ENCODE assay signal across 8 mouse cellular contexts in the genomic region with DNA sequence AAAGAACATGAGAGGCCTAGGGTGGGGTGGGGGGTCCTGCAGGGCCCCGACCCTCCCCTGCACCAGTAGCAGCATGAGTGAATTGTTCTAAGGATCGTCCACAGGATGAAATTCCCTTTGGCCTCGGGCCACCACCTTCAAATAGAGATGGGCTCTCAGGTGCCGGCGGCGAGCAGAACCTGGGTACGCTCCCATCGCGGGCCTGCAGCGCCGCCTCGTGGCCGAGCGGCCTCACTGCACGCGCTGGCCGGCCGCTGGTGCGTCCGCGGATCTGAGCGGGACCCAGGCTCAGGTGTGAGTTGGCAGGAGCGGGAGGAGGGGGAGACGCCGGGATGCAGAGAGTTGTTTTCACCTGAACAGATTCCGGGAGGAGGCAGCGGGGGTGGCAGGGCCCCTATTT. TPM values are rescaled to one million over a fixed set of nuclear protein-coding genes. Genes with fewer than 3 reads are reported as not detected.
A peak's percentile ranks its signal among the peaks of the same experiment; 100 is the strongest.
DNase-seq lines count a peak whose midpoint lies in the region; ATAC-seq and TF ChIP-seq lines count a peak whose summit lies in the region.

No protein-coding gene starts in this region.

- no peaks in the 10 kb centered on the region for H3K9me3 ChIP-seq in forebrain, embryonic 15.5 days
- H3K9me3 ChIP-seq in liver, embryonic 11.5 days (ENCODE audit: control insufficient read depth, low read length), result no peaks in the 10 kb centered on the region
- no peaks in the 10 kb centered on the region for H3K9me3 ChIP-seq in neural tube, embryonic 11.5 days (ENCODE audit: control insufficient read depth, low read length)

- H3K4me3 ChIP-seq in left cerebral cortex, adult 2 months, result no peak overlapping the region
- no peak overlapping the region for H3K4me3 ChIP-seq in forebrain, embryonic 15.5 days
- H3K4me3 ChIP-seq in kidney, adult 2 months (ENCODE audit: insufficient read depth, low read depth, low read length), result no peak overlapping the region
- H3K4me3 ChIP-seq in liver, embryonic 11.5 days (ENCODE audit: low read depth, low read length), result no peak overlapping the region
- no peak overlapping the region for H3K4me3 ChIP-seq in neural tube, embryonic 11.5 days (ENCODE audit: low read depth, low read length)

- H3K27me3 ChIP-seq in forebrain, embryonic 15.5 days, result peaks cover 19% of the 10 kb centered on the region
- no peaks in the 10 kb centered on the region for H3K27me3 ChIP-seq in kidney, adult 2 months (replicated peaks; ENCODE audit: control insufficient read depth, insufficient read depth, low read length)
- peaks cover 49% of the 10 kb centered on the region for H3K27me3 ChIP-seq in liver, embryonic 11.5 days (replicated peaks; ENCODE audit: control insufficient read depth, insufficient read depth, low read length)
- H3K27me3 ChIP-seq in neural tube, embryonic 11.5 days (ENCODE audit: control insufficient read depth, insufficient read depth, low read length), result peaks cover 9% of the 10 kb centered on the region

- H3K36me3 ChIP-seq in forebrain, embryonic 15.5 days, result no peaks in the 10 kb centered on the region
- no peaks in the 10 kb centered on the region for H3K36me3 ChIP-seq in kidney, adult 2 months (ENCODE audit: control insufficient read depth, insufficient read depth, low read length)
- no peaks in the 10 kb centered on the region for H3K36me3 ChIP-seq in liver, embryonic 11.5 days (ENCODE audit: control insufficient read depth, insufficient read depth, low read length)
- H3K36me3 ChIP-seq in neural tube, embryonic 11.5 days (ENCODE audit: control insufficient read depth, insufficient read depth, low read length), result no peaks in the 10 kb centered on the region

- H3K4me2 ChIP-seq in forebrain, embryonic 15.5 days (replicated peaks), result peak overlapping the region; percentile 34
- H3K4me2 ChIP-seq in liver, embryonic 11.5 days, result peak overlapping the region; percentile 15
- no peak overlapping the region for H3K4me2 ChIP-seq in neural tube, embryonic 11.5 days (ENCODE audit: low read depth)

- no peak for TF ChIP-seq POLR2A in kidney, adult 2 months (IDR thresholded peaks at IDR 0.05; ENCODE audit: low read depth, low read length)

- TF ChIP-seq CTCF in left cerebral cortex, adult 2 months (IDR thresholded peaks at IDR 0.05), result peak; percentile 100
- TF ChIP-seq CTCF in kidney, adult 2 months (conservative IDR thresholded peaks at IDR 0.05; ENCODE audit: insufficient read depth, insufficient read length, low read depth, low read length), result peak; percentile 82

- peak; percentile 64 to 72 for DNase-seq in left cerebral cortex, adult 2 months (ENCODE audit: extremely low spot score in 1 of 2, low spot score in 2 of 2)
- DNase-seq in left cerebral cortex, adult 8-10 months (ENCODE audit: low spot score in 2 of 2), result no peak
- peak; percentile 76 for DNase-seq in cerebellum, adult 11 months
- peak; percentile 32 for DNase-seq in kidney, adult 2 months
- peak; percentile 67 for DNase-seq in liver, embryonic 11.5 days (ENCODE audit: low spot score)
- peak; percentile 85 for DNase-seq in neural tube, embryonic 11.5 days (ENCODE audit: low spot score)
- peak; percentile 66 for DNase-seq in thymus, postnatal 0 days (ENCODE audit: low spot score)

- under 1% methylated on average over 23 of the region's 27 CpGs for WGBS in forebrain, embryonic 15.5 days
- WGBS in kidney, adult 2 months, result under 1% methylated on average over 27 of the region's 27 CpGs
- WGBS in liver, embryonic 11.5 days, result 1% methylated on average over 27 of the region's 27 CpGs
- 1% methylated on average over 27 of the region's 27 CpGs for WGBS in neural tube, embryonic 11.5 days

- intact Hi-C loops in left cerebral cortex, adult 2 months (cut with DNase I), result loop anchor here (2.0 kb wide), 3 partner anchors 330 to 488 kb away; no protein-coding TSS in a partner anchor

- no peak overlapping the region for H3K27ac ChIP-seq in left cerebral cortex, adult 2 months
- H3K27ac ChIP-seq in forebrain, embryonic 15.5 days (replicated peaks), result no peak overlapping the region
- H3K27ac ChIP-seq in kidney, adult 2 months (ENCODE audit: insufficient read depth, low read depth, low read length), result no peak overlapping the region
- no peak overlapping the region for H3K27ac ChIP-seq in liver, embryonic 11.5 days (ENCODE audit: low read depth, low read length)
- no peak overlapping the region for H3K27ac ChIP-seq in neural tube, embryonic 11.5 days (ENCODE audit: low read depth, low read length)

- no peak overlapping the region for H3K9ac ChIP-seq in forebrain, embryonic 15.5 days (replicated peaks)
- H3K9ac ChIP-seq in liver, embryonic 11.5 days (ENCODE audit: low read depth, low read length), result no peak overlapping the region
- H3K9ac ChIP-seq in neural tube, embryonic 11.5 days (ENCODE audit: low read length), result no peak overlapping the region

- peaks cover 19% of the 10 kb centered on the region for H3K4me1 ChIP-seq in forebrain, embryonic 15.5 days
- H3K4me1 ChIP-seq in kidney, adult 2 months (ENCODE audit: control insufficient read depth, insufficient read depth, low read length), result no peaks in the 10 kb centered on the region
- H3K4me1 ChIP-seq in liver, embryonic 11.5 days (replicated peaks; ENCODE audit: control insufficient read depth, insufficient read depth, low read length), result no peaks in the 10 kb centered on the region
- H3K4me1 ChIP-seq in neural tube, embryonic 11.5 days (ENCODE audit: control insufficient read depth, insufficient read depth, low read length), result peaks cover 8% of the 10 kb centered on the region; the same call in 1 of the 2 replicates

- ATAC-seq in forebrain, embryonic 15.5 days (replicated peaks), result 0 out of 2 replicates have a peak, but pooled peaks have one; percentile 40
- no peak for ATAC-seq in liver, embryonic 11.5 days (replicated peaks; ENCODE audit: low FRiP score)
- no peak for ATAC-seq in neural tube, embryonic 11.5 days (ENCODE audit: insufficient read depth, low FRiP score, low TSS enrichment)

RNA-seq across cellular contexts. Expression of a gene that starts 0.6 kb away (rescaled TPM):
- total RNA-seq in left cerebral cortex, adult 2 months (2021), result 10 to 100 TPM; 19.9 to 29.7 TPM
- total RNA-seq in left cerebral cortex, adult 8-10 months (2022), result 10 to 100 TPM; 28.5 to 39.0 (median 32.3) TPM
- 2.4 and 3.0 TPM in 2 replicates for polyA plus RNA-seq in forebrain, embryonic 15.5 days (2015; fragmentation: Nextera tagmentation; extraction: Ambion mirVana)
- 0.02 and 0.03 TPM in 2 replicates for polyA plus RNA-seq in kidney, adult 2 months (2012; rRNA removed)
- 0.12 and 0.18 TPM in 2 replicates for polyA plus RNA-seq in liver, embryonic 11.5 days (2014; fragmentation: Nextera tagmentation; extraction: Ambion mirVana)
- 1.8 and 2.5 TPM in 2 replicates for polyA plus RNA-seq in neural tube, embryonic 11.5 days (2014; fragmentation: Nextera tagmentation; extraction: Ambion mirVana)
- 0.69 and 0.78 TPM in 2 replicates for polyA plus RNA-seq in thymus, postnatal 0 days (2015; fragmentation: Nextera tagmentation; extraction: Ambion mirVana)

RNA-seq across cellular contexts. Expression of a gene that starts 35.7 kb away (rescaled TPM):
- total RNA-seq in left cerebral cortex, adult 2 months (2021), result 10 to 100 TPM; 55.2 to 55.7 TPM
- 10 to 100 TPM; 43.7 to 50.0 (median 47.5) TPM for total RNA-seq in left cerebral cortex, adult 8-10 months (2022)
- 106 and 121 TPM in 2 replicates for polyA plus RNA-seq in forebrain, embryonic 15.5 days (2015; fragmentation: Nextera tagmentation; extraction: Ambion mirVana)
- polyA plus RNA-seq in kidney, adult 2 months (2012; rRNA removed), result 37.4 and 38.9 TPM in 2 replicates
- 667 and 675 TPM in 2 replicates for polyA plus RNA-seq in liver, embryonic 11.5 days (2014; fragmentation: Nextera tagmentation; extraction: Ambion mirVana)
- 425 and 456 TPM in 2 replicates for polyA plus RNA-seq in neural tube, embryonic 11.5 days (2014; fragmentation: Nextera tagmentation; extraction: Ambion mirVana)
- 356 and 471 TPM in 2 replicates for polyA plus RNA-seq in thymus, postnatal 0 days (2015; fragmentation: Nextera tagmentation; extraction: Ambion mirVana)

RNA-seq across cellular contexts. Expression of a gene that starts 45.0 kb away (rescaled TPM):
- 10 to 100 TPM; 86.7 to 93.8 TPM for total RNA-seq in left cerebral cortex, adult 2 months (2021)
- total RNA-seq in left cerebral cortex, adult 8-10 months (2022), result 10 to 100 TPM; 61.5 to 87.6 (median 74.4) TPM
- 34.8 and 37.4 TPM in 2 replicates for polyA plus RNA-seq in forebrain, embryonic 15.5 days (2015; fragmentation: Nextera tagmentation; extraction: Ambion mirVana)
- polyA plus RNA-seq in kidney, adult 2 months (2012; rRNA removed), result 41.7 and 55.7 TPM in 2 replicates
- polyA plus RNA-seq in liver, embryonic 11.5 days (2014; fragmentation: Nextera tagmentation; extraction: Ambion mirVana), result 23.6 and 28.4 TPM in 2 replicates
- polyA plus RNA-seq in neural tube, embryonic 11.5 days (2014; fragmentation: Nextera tagmentation; extraction: Ambion mirVana), result 19.3 and 24.4 TPM in 2 replicates
- 109 and 111 TPM in 2 replicates for polyA plus RNA-seq in thymus, postnatal 0 days (2015; fragmentation: Nextera tagmentation; extraction: Ambion mirVana)

Comparison
In these comparisons a context has a peak if more than half of its experiments do, and no peak if none do; other contexts are left out.
1. DNase-seq: peak in left cerebral cortex, adult 2 months (2 of 2), cerebellum, adult 11 months (single experiment), kidney, adult 2 months (single experiment), liver, embryonic 11.5 days (single experiment), neural tube, embryonic 11.5 days (single experiment) and thymus, postnatal 0 days (single experiment); none in left cerebral cortex, adult 8-10 months (0 of 2).